Mouse (Mus musculus) bone marrow macrophage, adult 2 months (primary cell): ENCODE measurements around the gene Dnajb1.

ENCODE experiments used
- CTCF ChIP-seq: IDR thresholded peaks from 2 replicates; pipeline ENCODE4 v1.5.1; 2012; ENCODE audit warnings: low read depth, mild to moderate bottlenecking, low read length, moderate library complexity
- POLR2A ChIP-seq: IDR thresholded peaks from 2 replicates; pipeline ENCODE4 v1.6.1; 2012; ENCODE audit warnings: mild to moderate bottlenecking, low read depth, low read length, borderline replicate concordance

- TF ChIP-seq POLR2A (no peak), CTCF (no peak)
Observed at GRCm38 (mm10) chr8:83660995-83661680, 53.1 kb downstream of the Dnajb1 start.
